In genomic region chr5:150016861-150017260, GRCm38 (mm10) we compare ENCODE assay signal across 18 mouse cellular contexts. TPM values are rescaled to one million over a fixed set of nuclear protein-coding genes. Genes with fewer than 3 reads are reported as not detected.
DNase-seq lines count a peak whose midpoint lies in the region; ATAC-seq and TF ChIP-seq lines count a peak whose summit lies in the region.
"Had no signal": no experiment of that assay in that cellular context is flagged by ENCODE, and none has a peak within 500 bp of the region (broad histone marks: within the 10 kb centered on the region; RNA-seq: fewer than 3 reads in every experiment).

No protein-coding gene starts in this region.

- no peak for TF ChIP-seq CTCF in kidney, adult 2 months (conservative IDR thresholded peaks at IDR 0.05; ENCODE audit: insufficient read depth, insufficient read length, low read depth, low read length)

- no peak for ATAC-seq in embryonic facial prominence, embryonic 11.5 days (replicated peaks; ENCODE audit: insufficient number of reproducible peaks, low FRiP score, low TSS enrichment, low read depth)
- ATAC-seq in CD4-positive, CD25-positive, alpha-beta regulatory T cell, adult 4 months: no peak
- ATAC-seq in frontal cortex, adult (ENCODE audit: low TSS enrichment): no peak
- ATAC-seq: hindbrain, postnatal 0 days; liver, postnatal 0 days had no signal

- H3K9ac ChIP-seq in embryonic facial prominence, embryonic 11.5 days (replicated peaks; ENCODE audit: low read length): no peak overlapping the region
- H3K9ac ChIP-seq: limb, embryonic 15.5 days; liver, postnatal 0 days; midbrain, embryonic 12.5 days; neural tube, embryonic 13.5 days had no signal

- H3K36me3 ChIP-seq in kidney, adult 2 months (ENCODE audit: control insufficient read depth, insufficient read depth, low read length): no peaks in the 10 kb centered on the region
- no peaks in the 10 kb centered on the region for H3K36me3 ChIP-seq in embryonic facial prominence, embryonic 11.5 days (replicated peaks; ENCODE audit: control insufficient read depth, insufficient read depth, low read depth, low read length)
- no peaks in the 10 kb centered on the region for H3K36me3 ChIP-seq in limb, embryonic 10.5 days
- H3K36me3 ChIP-seq: G1E; limb, embryonic 15.5 days; midbrain, embryonic 12.5 days; neural tube, embryonic 13.5 days had no signal

- no peak overlapping the region for H3K4me3 ChIP-seq in kidney, adult 2 months (ENCODE audit: insufficient read depth, low read depth, low read length)
- no peak overlapping the region for H3K4me3 ChIP-seq in embryonic facial prominence, embryonic 11.5 days (ENCODE audit: low read depth, low read length)
- no peak overlapping the region for H3K4me3 ChIP-seq in limb, embryonic 10.5 days
- H3K4me3 ChIP-seq: layer of hippocampus, adult 2 months; limb, embryonic 15.5 days; midbrain, embryonic 12.5 days; neural tube, embryonic 13.5 days had no signal

- H3K4me2 ChIP-seq in embryonic facial prominence, embryonic 11.5 days (ENCODE audit: low read depth, low read length): no peak overlapping the region
- H3K4me2 ChIP-seq: limb, embryonic 15.5 days; midbrain, embryonic 12.5 days; neural tube, embryonic 13.5 days had no signal

- no peak overlapping the region for H3K27ac ChIP-seq in kidney, adult 2 months (ENCODE audit: insufficient read depth, low read depth, low read length)
- no peak overlapping the region for H3K27ac ChIP-seq in embryonic facial prominence, embryonic 11.5 days (replicated peaks; ENCODE audit: low read depth, low read length)
- H3K27ac ChIP-seq in limb, embryonic 10.5 days: 0 out of 2 replicates have a peak overlapping the region, but pooled peaks have one; percentile 34
- H3K27ac ChIP-seq: hindbrain, postnatal 0 days; layer of hippocampus, adult 2 months; limb, embryonic 15.5 days; midbrain, embryonic 12.5 days; neural tube, embryonic 13.5 days had no signal

- H3K4me1 ChIP-seq in kidney, adult 2 months (ENCODE audit: control insufficient read depth, insufficient read depth, low read length): no peaks in the 10 kb centered on the region
- H3K4me1 ChIP-seq in embryonic facial prominence, embryonic 11.5 days (ENCODE audit: control insufficient read depth, insufficient read depth, low read length): no peaks in the 10 kb centered on the region
- peaks cover 57% of the 10 kb centered on the region for H3K4me1 ChIP-seq in limb, embryonic 10.5 days
- H3K4me1 ChIP-seq: limb, embryonic 15.5 days; midbrain, embryonic 12.5 days had no signal

- TF ChIP-seq POLR2A in kidney, adult 2 months (IDR thresholded peaks at IDR 0.05; ENCODE audit: low read depth, low read length): no peak

- peak; percentile 22 for DNase-seq in kidney, adult 2 months
- no peak for DNase-seq in kidney, adult 18-20 months
- peak; percentile 68 for DNase-seq in embryo, embryonic 10.5 days (ENCODE audit: low spot score)
- DNase-seq in embryonic facial prominence, embryonic 11.5 days (ENCODE audit: low spot score): peak; percentile 17
- peak; percentile 71 for DNase-seq in limb, embryonic 10.5 days (ENCODE audit: low spot score)
- no peak for DNase-seq in MN1 (ENCODE audit: low spot score)
- DNase-seq: adrenal gland, adult 2 months; cerebellum, adult 11-12 months; liver, postnatal 0 days; spleen, adult 18-20 months had no signal

- H3K27me3 ChIP-seq in kidney, adult 2 months (replicated peaks; ENCODE audit: control insufficient read depth, insufficient read depth, low read length): no peaks in the 10 kb centered on the region
- no peaks in the 10 kb centered on the region for H3K27me3 ChIP-seq in embryonic facial prominence, embryonic 11.5 days (ENCODE audit: control insufficient read depth, insufficient read depth, low read length)
- H3K27me3 ChIP-seq in limb, embryonic 10.5 days (ENCODE audit: low read depth, poor library complexity, severe bottlenecking): no peaks in the 10 kb centered on the region

- 30% methylated on average over 10 of the region's 10 CpGs for WGBS in kidney, adult 2 months
- WGBS in embryonic facial prominence, embryonic 11.5 days: 19% methylated on average over 10 of the region's 10 CpGs
- WGBS in limb, embryonic 10.5 days: 11% methylated on average over 10 of the region's 10 CpGs

- no peaks in the 10 kb centered on the region for H3K9me3 ChIP-seq in embryonic facial prominence, embryonic 11.5 days (replicated peaks; ENCODE audit: control insufficient read depth, low read length)
- H3K9me3 ChIP-seq in limb, embryonic 10.5 days (replicated peaks): no peaks in the 10 kb centered on the region
- H3K9me3 ChIP-seq: limb, embryonic 15.5 days; midbrain, embryonic 12.5 days; neural tube, embryonic 13.5 days had no signal

RNA-seq across cellular contexts. Expression of gene Rxfp2, which starts 1.6 kb away (rescaled TPM):
- 0.08 and 0.30 TPM in 2 replicates for polyA plus RNA-seq in kidney, adult 2 months (2012; rRNA removed)
- 0.41 TPM in 1 of 2 replicates, not detected in the other for polyA plus RNA-seq in embryonic facial prominence, embryonic 11.5 days (2014; fragmentation: Nextera tagmentation; extraction: Ambion mirVana)
- 0.89 and 2.1 TPM in 2 replicates for polyA plus RNA-seq in limb, embryonic 10.5 days (2016; fragmentation: Nextera tagmentation; extraction: Ambion mirVana)
- not detected for polyA plus RNA-seq in CD4-positive, CD25-positive, alpha-beta regulatory T cell, adult 4 months (2017; shearing (Covaris generic))
- polyA plus RNA-seq: G1E; liver, postnatal 0 days had no signal

Comparison
In these comparisons a context has a peak if more than half of its experiments do, and no peak if none do; other contexts are left out.
1. DNase-seq: peak in kidney, adult 2 months (single experiment), embryo, embryonic 10.5 days (single experiment), embryonic facial prominence, embryonic 11.5 days (single experiment) and limb, embryonic 10.5 days (single experiment); none in kidney, adult 18-20 months (single experiment) and MN1 (single experiment).